Mouse (Mus musculus): Measurements from ENCODE around the gene Gm5891.
"Not testable (repeated sequence)": the region's sequence is repeated elsewhere in the genome, so short reads cannot be mapped to it uniquely, and the experiment has no call there.

Gm5891 gene

DNA sequence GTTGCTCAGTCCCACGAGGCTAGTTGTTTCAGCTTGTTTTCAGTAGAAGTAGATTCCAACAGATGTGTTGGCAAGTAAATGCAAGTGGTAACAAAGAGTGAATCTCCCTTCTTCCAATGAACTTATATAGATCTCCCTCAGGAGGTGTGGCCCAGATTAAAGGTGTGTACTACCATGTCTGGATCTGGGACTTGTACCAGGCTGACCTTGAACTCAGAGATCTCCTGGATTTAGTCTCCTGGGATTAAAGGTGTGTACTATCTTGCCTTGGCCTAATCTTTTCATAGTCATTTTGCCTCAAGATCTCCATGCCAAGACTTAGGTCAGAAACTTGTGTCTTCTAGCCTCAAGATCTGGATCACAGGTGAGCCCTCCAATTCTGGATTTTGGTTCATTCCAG, at the start of gene Gm5891:
Gene Gm5891 (minus strand): TSS at position 101 of the 400 bp plus-strand sequence.
- DNase-seq (ENCODE audit: low spot score) = not testable (repeated sequence)

Measured in testis, postnatal 14 days (tissue).